Mouse (Mus musculus) MEL (cell line): ENCODE measurements at regions not wholly inside any gene's neighbourhood (a gene's known extent, or its start where the extent isn't known, plus 50 kb on each side); places are given as distances from the start of the nearest gene placed in this dataset.

Source experiments
- DNase-seq: peaks from one replicate; pipeline ENCODE4 v3.0.0; 2011; ENCODE audit warnings: low read depth, low spot score
- H3K27ac ChIP-seq: 2 replicates; pipeline ENCODE4 v1.5.1; 2012; ENCODE audit warnings: low read depth, mild to moderate bottlenecking, control low read depth, low read length, moderate library complexity; ENCODE audit not compliant: control insufficient read depth
- H3K27me3 ChIP-seq, 2 experiments: fragments of 150-350 bp in 1 of 2; sonication (generic) in 1 of 2; 2 replicates each; pipeline ENCODE4 v1.6.1; 2012; ENCODE audit warnings: low read length in 2 of 2, mild to moderate bottlenecking in 2 of 2, improper control_type of control experiment in 1 of 2, moderate library complexity in 1 of 2; ENCODE audit not compliant: insufficient read depth in 2 of 2, control insufficient read depth in 1 of 2
- H3K36me3 ChIP-seq, 2 experiments: 2 replicates each; pipeline ENCODE4 v1.6.1; 2012 to 2014; ENCODE audit warnings: low read length in 2 of 2, improper control_type of control experiment in 1 of 2, inconsistent platforms in 1 of 2, mild to moderate bottlenecking in 1 of 2; ENCODE audit not compliant: insufficient read depth in 2 of 2, control insufficient read depth in 1 of 2
- H3K4me1 ChIP-seq, 2 experiments: fragments of 150-350 bp in 1 of 2; sonication (generic) in 1 of 2; 2 replicates each; pipeline ENCODE4 v1.6.1; 2012; ENCODE audit warnings: low read length in 2 of 2, improper control_type of control experiment in 1 of 2, mild to moderate bottlenecking in 1 of 2; ENCODE audit not compliant: insufficient read depth in 2 of 2, control insufficient read depth in 1 of 2
- H3K4me3 ChIP-seq, 2 experiments: fragments of 150-350 bp in 1 of 2; sonication (generic) in 1 of 2; 2 replicates each; pipeline ENCODE4 v1.5.1; 2012; ENCODE audit warnings: low read depth in 2 of 2, low read length in 2 of 2, mild to moderate bottlenecking in 2 of 2, moderate library complexity in 2 of 2, control low read depth in 1 of 2, improper control_type of control experiment in 1 of 2; ENCODE audit not compliant: control insufficient read depth in 1 of 2, insufficient read depth in 1 of 2
- H3K79me2 ChIP-seq: 2 replicates; pipeline ENCODE4 v1.6.1; 2012; ENCODE audit warnings: mild to moderate bottlenecking, low read length, moderate library complexity; ENCODE audit not compliant: control insufficient read depth, poor library complexity, insufficient read depth
- H3K9ac ChIP-seq: 2 replicates; pipeline ENCODE4 v1.6.1; 2012; ENCODE audit warnings: low read depth, mild to moderate bottlenecking, control low read depth, low read length, moderate library complexity; ENCODE audit not compliant: control insufficient read depth, poor library complexity, severe bottlenecking
- H3K9me3 ChIP-seq: fragments of 150-350 bp; sonication (generic); replicated peaks from 2 replicates; pipeline ENCODE4 v1.6.1; 2012; ENCODE audit warnings: mild to moderate bottlenecking, low read length, improper control_type of control experiment, moderate library complexity; ENCODE audit not compliant: insufficient read depth
- BHLHE40 ChIP-seq: IDR thresholded peaks from 2 replicates; pipeline ENCODE4 v1.6.1; 2012; ENCODE audit warnings: low read depth, mild to moderate bottlenecking, inconsistent platforms, low read length, improper control_type of control experiment, borderline replicate concordance
- CTCF ChIP-seq, 3 experiments: IDR thresholded peaks in 2 of 3; conservative IDR thresholded peaks in 1 of 3; 2 replicates each; pipeline ENCODE4 v1.5.1; 2011 to 2012; ENCODE audit warnings: low read length in 3 of 3, low read depth in 2 of 3, mild to moderate bottlenecking in 2 of 3, improper control_type of control experiment in 1 of 3, inconsistent platforms in 1 of 3, mixed read lengths in 1 of 3, moderate library complexity in 1 of 3; ENCODE audit not compliant: control insufficient read depth in 1 of 3, insufficient read depth in 1 of 3, poor library complexity in 1 of 3, severe bottlenecking in 1 of 3
- E2F4 ChIP-seq: IDR thresholded peaks from 2 replicates; pipeline ENCODE4 v1.6.1; 2011; ENCODE audit warnings: low read depth, low read length, improper control_type of control experiment, borderline replicate concordance
- EP300 ChIP-seq, 2 experiments: IDR thresholded peaks; 2 replicates each; pipeline ENCODE4 v1.6.1; 2011; ENCODE audit warnings: improper control_type of control experiment in 2 of 2, low read length in 2 of 2, low read depth in 1 of 2, mild to moderate bottlenecking in 1 of 2
- GATA1 ChIP-seq: IDR thresholded peaks from 2 replicates; pipeline ENCODE4 v1.6.1; 2011; ENCODE audit warnings: low read depth, low read length, improper control_type of control experiment
- HCFC1 ChIP-seq: IDR thresholded peaks from 2 replicates; pipeline ENCODE4 v1.6.1; 2012; ENCODE audit warnings: low read depth, mild to moderate bottlenecking, inconsistent platforms, low read length, improper control_type of control experiment, moderate library complexity
- JUND ChIP-seq: IDR thresholded peaks from 2 replicates; pipeline ENCODE4 v1.6.1; 2011; ENCODE audit warnings: low read depth, mild to moderate bottlenecking, improper control_type of control experiment, low read length
- MAX ChIP-seq: IDR thresholded peaks from 2 replicates; pipeline ENCODE4 v1.6.1; 2011; ENCODE audit warnings: low read length, improper control_type of control experiment
- MAZ ChIP-seq: IDR thresholded peaks from 2 replicates; pipeline ENCODE4 v1.6.1; 2012; ENCODE audit warnings: low read depth, mild to moderate bottlenecking, inconsistent platforms, low read length, improper control_type of control experiment
- MEF2A ChIP-seq: IDR thresholded peaks from 2 replicates; pipeline ENCODE4 v1.6.1; 2014; ENCODE audit warnings: low read depth, mild to moderate bottlenecking, inconsistent platforms, low read length, improper control_type of control experiment; ENCODE audit not compliant: poor library complexity, insufficient replicate concordance, severe bottlenecking; ENCODE audit errors: extremely low read depth
- MXI1 ChIP-seq: IDR thresholded peaks from 2 replicates; pipeline ENCODE4 v1.6.1; 2011; ENCODE audit warnings: mild to moderate bottlenecking, low read depth, low read length, improper control_type of control experiment
- MYB ChIP-seq: IDR thresholded peaks from 2 replicates; pipeline ENCODE4 v1.6.1; 2011; ENCODE audit warnings: mild to moderate bottlenecking, low read depth, low read length, improper control_type of control experiment
- MYC ChIP-seq: IDR thresholded peaks from 2 replicates; pipeline ENCODE4 v1.6.1; 2011; ENCODE audit warnings: low read depth, mild to moderate bottlenecking, low read length, improper control_type of control experiment, moderate library complexity
- NELFE ChIP-seq: IDR thresholded peaks from 2 replicates; pipeline ENCODE4 v1.6.1; 2011; ENCODE audit warnings: low read depth, low read length, improper control_type of control experiment
- POLR2A ChIP-seq, 2 experiments: IDR thresholded peaks; 2 replicates each; pipeline ENCODE4 v1.6.1; 2011 to 2012; ENCODE audit warnings: low read length in 2 of 2, mild to moderate bottlenecking in 2 of 2, control low read depth in 1 of 2, improper control_type of control experiment in 1 of 2, low read depth in 1 of 2, moderate library complexity in 1 of 2; ENCODE audit not compliant: control insufficient read depth in 1 of 2, insufficient read depth in 1 of 2, poor library complexity in 1 of 2
- POLR2AphosphoS2 ChIP-seq: IDR thresholded peaks from 2 replicates; pipeline ENCODE4 v1.6.1; 2011; ENCODE audit warnings: low read length, improper control_type of control experiment
- RAD21 ChIP-seq: IDR thresholded peaks from 2 replicates; pipeline ENCODE4 v1.6.1; 2011; ENCODE audit warnings: mild to moderate bottlenecking, low read depth, low read length, improper control_type of control experiment
- SIN3A ChIP-seq: IDR thresholded peaks from 2 replicates; pipeline ENCODE4 v1.6.1; 2012; ENCODE audit warnings: low read length, improper control_type of control experiment, inconsistent platforms
- SMC3 ChIP-seq: IDR thresholded peaks from 2 replicates; pipeline ENCODE4 v1.6.1; 2011; ENCODE audit warnings: low read depth, low read length, improper control_type of control experiment
- TAL1 ChIP-seq: IDR thresholded peaks from 2 replicates; pipeline ENCODE4 v1.6.1; 2012; ENCODE audit warnings: mild to moderate bottlenecking, inconsistent platforms, low read length, moderate library complexity, mixed read lengths
- TBP ChIP-seq: IDR thresholded peaks from 2 replicates; pipeline ENCODE4 v1.8.0; 2011; ENCODE audit warnings: low read depth, low read length, improper control_type of control experiment
- USF2 ChIP-seq, 2 experiments: IDR thresholded peaks; 2 replicates each; pipeline ENCODE4 v1.6.1; 2011 to 2012; ENCODE audit warnings: improper control_type of control experiment in 2 of 2, low read length in 2 of 2, borderline replicate concordance in 1 of 2, inconsistent platforms in 1 of 2, low read depth in 1 of 2, mild to moderate bottlenecking in 1 of 2; ENCODE audit not compliant: insufficient read depth in 1 of 2
- ZKSCAN1 ChIP-seq: IDR thresholded peaks from 2 replicates; pipeline ENCODE4 v1.6.1; 2012; ENCODE audit warnings: low read depth, mild to moderate bottlenecking, inconsistent platforms, low read length, improper control_type of control experiment, moderate library complexity

DNA sequence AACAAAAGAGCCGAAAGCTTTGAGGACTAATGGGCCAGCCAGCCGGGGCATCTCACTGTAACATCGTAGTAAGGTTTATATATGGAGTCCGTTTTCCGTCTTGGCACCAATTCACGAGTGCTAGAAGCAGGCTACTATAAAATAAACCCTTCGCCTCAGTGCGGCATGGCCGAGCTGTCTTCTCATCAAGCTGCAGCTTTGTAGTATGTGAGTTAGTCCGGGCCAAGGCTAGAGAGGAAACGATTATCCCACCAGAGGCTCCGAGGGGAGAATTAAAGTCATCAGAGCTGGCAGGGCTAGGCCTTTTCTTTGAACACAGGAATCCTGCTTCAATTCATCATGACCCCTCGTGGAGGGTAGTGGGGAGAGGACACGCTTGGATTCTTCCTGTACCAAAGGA is 138.9 kb upstream of the Arglu1 start:
- Histone ChIP-seq H3K9ac (no peak overlapping the region), H3K4me1 (no peaks in the 10 kb centered on the region), H3K36me3 (no peaks in the 10 kb centered on the region), H3K27me3 (no peaks in the 10 kb centered on the region), H3K4me3 (no peak overlapping the region), H3K27ac (no peak overlapping the region), H3K79me2 (no peaks in the 10 kb centered on the region), H3K9me3 (no peaks in the 10 kb centered on the region)
- TF ChIP-seq CTCF (IDR thresholded peaks at IDR 0.05 in 2 of 3, conservative IDR thresholded peaks at IDR 0.05 in 1 of 3; ENCODE audit: control insufficient read depth in 1 of 3, insufficient read depth in 1 of 3, low read depth in 2 of 3, low read length in 3 of 3, poor library complexity in 1 of 3, severe bottlenecking in 1 of 3) (no peak), MYC (no peak), MAX (no peak), SMC3 (no peak), POLR2A (IDR thresholded peaks at IDR 0.05; ENCODE audit: control insufficient read depth in 1 of 2, insufficient read depth in 1 of 2, low read depth in 1 of 2, low read length in 2 of 2, poor library complexity in 1 of 2) (no peak), POLR2AphosphoS2 (no peak), E2F4 (no peak), USF2 (IDR thresholded peaks at IDR 0.05; ENCODE audit: borderline replicate concordance in 1 of 2, insufficient read depth in 1 of 2, low read depth in 1 of 2, low read length in 2 of 2) (no peak), MAZ (no peak), MYB (no peak), TAL1 (no peak), MXI1 (no peak), TBP (no peak), RAD21 (no peak), JUND (no peak), MEF2A (no peak), ZKSCAN1 (no peak), HCFC1 (no peak), NELFE (no peak), SIN3A (no peak)
- no peak for DNase-seq

DNA sequence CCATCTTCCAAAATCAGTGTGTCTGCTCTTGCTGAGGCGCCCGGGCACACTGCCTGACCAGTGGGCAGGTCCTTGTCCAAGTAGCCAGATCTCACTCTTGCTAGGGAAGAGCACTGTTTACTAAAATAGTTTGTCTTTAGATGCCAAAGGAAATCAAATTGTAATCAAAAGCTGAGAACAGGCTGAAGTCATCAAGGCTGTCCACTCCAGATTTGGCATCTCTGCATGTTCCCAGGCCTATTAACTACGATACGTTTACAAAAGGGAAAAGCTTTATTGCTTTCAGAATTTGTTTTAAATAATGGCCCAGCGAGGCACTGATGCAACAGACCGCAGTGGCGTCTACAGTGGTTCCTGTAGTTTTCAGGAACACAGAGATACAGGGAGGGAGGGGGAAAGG is 137.2 kb upstream of the Arglu1 start:
- no peak for TF ChIP-seq EP300 (IDR thresholded peaks at IDR 0.05; ENCODE audit: low read depth in 1 of 2, low read length in 2 of 2)
- TF ChIP-seq BHLHE40, result no peak
- no peak for TF ChIP-seq POLR2A (IDR thresholded peaks at IDR 0.05; ENCODE audit: control insufficient read depth in 1 of 2, insufficient read depth in 1 of 2, low read depth in 1 of 2, low read length in 2 of 2, poor library complexity in 1 of 2)
- TF ChIP-seq JUND, result no peak
- TF ChIP-seq GATA1, result no peak
- no peak for TF ChIP-seq E2F4
- TF ChIP-seq POLR2AphosphoS2, result no peak
- TF ChIP-seq MXI1, result no peak
- no peak for TF ChIP-seq MAX
- TF ChIP-seq MEF2A, result no peak
- no peak overlapping the region for H3K4me3 ChIP-seq
- no peaks in the 10 kb centered on the region for H3K9me3 ChIP-seq
- no peak overlapping the region for H3K27ac ChIP-seq
- no peaks in the 10 kb centered on the region for H3K4me1 ChIP-seq
- DNase-seq, result no peak
- no peaks in the 10 kb centered on the region for H3K36me3 ChIP-seq
- H3K27me3 ChIP-seq, result no peaks in the 10 kb centered on the region
- H3K9ac ChIP-seq, result no peak overlapping the region
- no peaks in the 10 kb centered on the region for H3K79me2 ChIP-seq
